Mouse (Mus musculus): ENCODE results near the gene Thrap3.

DNA sequence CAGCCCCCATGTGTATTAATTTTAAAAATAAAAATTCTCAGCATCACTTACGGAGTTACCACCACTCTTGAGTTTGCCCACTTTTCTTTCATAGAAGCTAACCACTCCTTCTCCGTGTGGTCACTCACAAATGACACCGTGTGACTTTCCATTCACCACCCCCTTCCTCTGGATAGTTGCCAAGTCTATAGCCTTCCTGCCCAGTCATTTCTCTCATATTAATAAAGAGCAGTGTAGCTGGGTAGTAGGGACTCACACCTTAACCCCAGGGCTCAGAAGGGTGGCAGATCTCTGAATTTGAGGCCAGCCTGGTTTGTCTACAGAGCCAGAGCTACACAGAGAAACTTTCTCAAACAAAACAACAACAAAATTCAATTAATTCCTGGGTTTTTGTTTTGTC, 5.1 kb downstream of the Thrap3 start:
- TF ChIP-seq CTCF (conservative IDR thresholded peaks at IDR 0.05; ENCODE audit: low read length) = no peak
- TF ChIP-seq POU5F1 (IDR thresholded peaks at IDR 0.05; ENCODE audit: borderline replicate concordance, low read length) = no peak
- TF ChIP-seq NANOG (IDR thresholded peaks at IDR 0.05; ENCODE audit: borderline replicate concordance, low read length) = no peak
